Mouse (Mus musculus) ovary, adult 10 weeks (tissue): ENCODE data around the gene Ryr3. TPM values are rescaled to one million over a fixed set of nuclear protein-coding genes. Genes with fewer than 3 reads are reported as not detected.

ENCODE experiments used
- polyA plus RNA-seq: library from polyadenylated mRNA; stranded (reverse); fragments of 350-450 nt; fragmentation: Illumina TruSeq; extraction: RNeasy Lipid Tissue Mini Kit (QIAGEN cat#74804); gene quantifications from one replicate; pipeline ENCODE4 v1.2.3, GENCODE M21; 2014

Gene Ryr3
- polyA plus RNA-seq = 1.4 TPM

GRCm38 (mm10) chr2:113216746-113217461 lies at the start of gene Ryr3:
TSS of gene Ryr3 (minus strand) at chr2:113217096.

Other genes with a start within 250 kb of the Ryr3 start
- gene Tmco5b, start 68.6 kb upstream of the Ryr3 start, polyA plus RNA-seq = 0.40 TPM
- gene Fmn1, start 110.6 kb upstream of the Ryr3 start, polyA plus RNA-seq = 7.3 TPM